Mouse (Mus musculus): ENCODE data around the gene Sh2d6.

Sh2d6 gene

DNA sequence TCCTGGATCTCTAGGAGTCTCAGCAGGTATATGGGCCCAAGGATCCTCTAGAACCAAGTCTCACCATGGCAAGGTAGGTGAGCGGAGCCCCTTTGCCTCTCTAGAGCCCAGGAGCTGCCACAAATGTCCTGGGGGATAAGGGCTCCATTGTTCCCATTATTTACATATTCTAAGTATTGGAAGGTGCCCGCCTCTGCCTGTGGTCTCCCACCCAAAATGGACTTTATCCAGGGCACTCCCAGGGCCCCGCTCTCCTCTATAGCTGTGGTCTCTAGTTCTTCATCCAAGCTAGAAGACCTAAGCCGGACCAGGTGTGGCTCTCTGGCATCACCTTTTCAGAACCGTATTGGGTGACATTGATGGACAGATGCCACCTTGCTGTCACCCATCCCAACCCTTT is at the start of gene Sh2d6:
TSS of gene Sh2d6 (minus strand) at position 101 of the 400 bp plus-strand sequence.
- no peak for DNase-seq (ENCODE audit: inconsistent ontology term)

DNA sequence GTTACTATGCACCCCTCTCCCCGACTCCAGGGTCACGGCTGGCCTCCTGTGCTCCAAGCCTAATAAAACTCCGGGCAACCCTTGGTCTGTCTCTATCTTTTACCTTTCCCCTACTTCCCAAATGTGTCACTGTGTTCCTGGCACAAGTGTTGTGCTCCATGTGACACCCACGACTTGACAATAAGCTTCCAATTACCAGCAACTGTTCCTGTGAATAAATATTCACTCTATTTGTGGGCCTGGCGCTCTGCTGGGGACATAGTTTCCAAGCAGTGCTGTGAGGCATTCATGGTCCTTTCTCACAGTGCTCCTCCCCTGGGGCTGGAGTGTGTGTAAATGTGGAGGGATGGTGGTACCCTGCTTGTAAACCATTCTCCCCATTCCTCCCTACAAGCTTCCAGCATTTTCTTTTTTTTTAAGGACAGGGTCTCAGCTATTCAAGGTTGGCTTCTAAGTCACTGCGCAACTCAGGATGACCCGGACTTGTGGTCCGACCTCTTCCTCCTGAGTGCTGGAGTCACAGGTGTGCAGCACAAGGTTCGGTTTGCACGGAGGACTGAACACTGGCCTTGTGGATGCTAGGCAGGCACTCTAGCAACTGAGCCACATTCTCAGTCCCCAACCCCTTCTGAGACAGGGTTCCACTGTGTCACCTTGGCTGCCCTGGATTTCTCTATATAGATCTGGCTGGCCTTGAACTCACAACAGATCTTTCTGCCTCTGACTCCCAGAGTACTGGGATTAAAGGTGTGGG is 49.3 kb upstream of the Sh2d6 start:
- no peak for DNase-seq (ENCODE audit: inconsistent ontology term)

DNA sequence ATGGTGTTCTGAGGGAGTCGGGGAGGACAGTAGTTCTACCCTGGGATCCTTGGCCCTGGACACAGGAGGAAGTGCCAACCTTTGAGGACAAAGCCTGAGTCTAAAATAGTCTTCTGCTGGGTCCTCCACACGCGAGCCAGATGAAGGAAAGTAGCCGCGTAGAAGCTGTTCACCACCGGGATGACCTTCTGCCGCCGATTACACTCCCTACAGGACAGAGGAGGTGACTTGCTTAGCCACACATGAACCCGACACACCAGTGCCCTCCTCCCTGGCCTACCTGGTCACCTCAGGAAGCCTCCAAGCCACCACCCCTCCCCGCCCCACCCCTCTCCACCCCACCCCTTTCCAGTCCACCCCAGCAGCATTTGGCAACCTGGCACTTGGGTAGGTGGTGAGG is 47.2 kb upstream of the Sh2d6 start:
- no peak for DNase-seq (ENCODE audit: inconsistent ontology term)

DNA sequence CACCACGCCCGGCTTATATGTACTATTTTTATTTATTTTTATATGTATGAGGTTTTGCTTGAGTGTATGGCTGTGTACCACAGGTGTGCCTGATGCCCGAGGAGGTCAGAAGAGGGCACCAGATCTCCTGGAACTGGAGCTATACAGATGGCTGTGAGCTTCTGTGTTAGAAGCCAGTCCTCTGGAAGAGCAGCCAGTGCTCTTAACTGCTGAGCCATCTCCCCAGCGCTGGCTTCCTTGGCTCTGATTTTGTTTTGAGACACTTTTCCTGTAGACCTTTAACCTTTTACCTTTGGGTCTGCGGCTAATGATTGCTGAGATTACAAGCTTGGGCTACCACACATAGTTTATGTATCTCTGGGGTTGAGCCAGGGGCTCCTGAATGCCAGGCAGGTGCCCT is 46.0 kb upstream of the Sh2d6 start:
- DNase-seq (ENCODE audit: inconsistent ontology term) = no peak

DNA sequence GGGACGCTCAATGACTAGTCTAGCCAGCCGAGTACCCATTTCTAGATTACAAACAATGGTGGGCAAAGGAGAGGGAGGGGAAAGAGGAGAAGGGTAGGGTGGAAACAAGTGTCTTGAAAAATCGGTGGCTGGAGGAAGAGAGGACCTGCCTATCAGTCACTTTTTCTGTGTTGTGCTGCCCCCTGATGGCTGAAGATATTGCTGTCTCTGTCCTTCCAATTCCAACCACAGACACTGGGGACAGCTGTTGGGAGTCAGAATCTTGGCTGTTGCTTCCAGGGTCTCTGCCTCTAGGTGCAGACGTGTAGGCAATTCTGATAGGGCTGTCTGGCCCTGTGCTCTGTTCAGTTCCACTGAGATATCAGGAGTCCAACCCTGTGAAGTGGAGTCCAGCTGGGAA is 44.5 kb upstream of the Sh2d6 start:
- DNase-seq (ENCODE audit: inconsistent ontology term) = peak; percentile 70

DNA sequence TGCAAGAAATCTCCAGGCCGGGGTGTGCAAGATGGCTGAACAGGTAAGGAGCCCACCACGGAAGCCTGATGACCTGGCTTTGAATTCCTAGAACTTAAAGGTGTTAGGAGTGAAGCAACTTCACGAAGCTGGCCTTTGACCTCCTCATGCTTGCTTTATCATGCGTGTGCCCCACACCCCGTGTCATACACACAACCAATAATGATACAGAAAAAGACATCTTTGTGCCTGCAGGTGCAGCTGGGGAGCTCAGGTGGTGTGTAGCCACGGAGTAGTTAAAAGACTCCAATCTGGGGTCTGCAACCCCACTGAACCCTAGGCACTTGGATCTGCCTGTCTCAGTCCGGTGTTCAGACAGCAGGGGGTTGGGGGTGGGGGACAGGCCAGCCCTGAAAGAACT is 44.0 kb upstream of the Sh2d6 start:
- DNase-seq (ENCODE audit: inconsistent ontology term) = no peak

DNA sequence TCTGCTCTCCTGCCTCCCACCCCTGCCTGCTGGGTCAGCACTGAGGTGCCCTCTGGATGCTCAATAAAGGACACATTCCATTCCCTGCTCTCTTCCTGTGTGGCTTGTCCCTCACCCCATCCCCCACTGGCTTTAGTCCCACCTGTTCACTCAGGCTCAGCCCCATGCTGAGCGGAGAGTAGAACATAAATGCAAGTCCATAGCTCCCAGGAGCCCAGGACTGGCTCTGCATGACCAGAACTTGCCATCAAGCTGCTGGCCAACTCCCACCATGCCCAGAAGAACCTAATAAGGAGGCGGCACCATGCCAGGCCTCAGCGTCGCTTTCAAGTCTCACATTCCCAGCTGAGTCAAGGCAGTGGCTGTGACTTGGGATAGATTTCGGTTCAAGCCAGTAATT is 41.4 kb upstream of the Sh2d6 start:
- peak; percentile 45 for DNase-seq (ENCODE audit: inconsistent ontology term)

DNA sequence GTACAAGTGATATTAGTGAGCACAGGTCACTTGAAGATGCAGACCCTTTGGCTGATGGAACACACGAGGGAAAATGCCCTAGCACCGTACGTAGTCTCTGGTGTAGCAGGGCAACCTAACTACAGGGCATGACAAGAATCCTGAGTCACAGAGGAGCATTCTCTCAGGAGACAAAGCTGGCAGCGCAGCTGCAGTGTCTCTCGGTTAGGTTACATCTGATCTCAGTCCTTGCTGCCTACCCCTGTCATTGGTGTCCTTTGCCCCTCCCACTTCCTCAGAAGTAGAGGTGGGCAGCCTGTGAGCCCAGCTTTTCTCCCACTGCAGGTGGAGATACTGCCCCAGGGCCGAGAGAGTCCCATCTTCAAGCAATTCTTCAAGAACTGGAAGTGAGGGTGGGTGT is 41.0 kb upstream of the Sh2d6 start:
- DNase-seq (ENCODE audit: inconsistent ontology term) = peak; percentile 59

DNA sequence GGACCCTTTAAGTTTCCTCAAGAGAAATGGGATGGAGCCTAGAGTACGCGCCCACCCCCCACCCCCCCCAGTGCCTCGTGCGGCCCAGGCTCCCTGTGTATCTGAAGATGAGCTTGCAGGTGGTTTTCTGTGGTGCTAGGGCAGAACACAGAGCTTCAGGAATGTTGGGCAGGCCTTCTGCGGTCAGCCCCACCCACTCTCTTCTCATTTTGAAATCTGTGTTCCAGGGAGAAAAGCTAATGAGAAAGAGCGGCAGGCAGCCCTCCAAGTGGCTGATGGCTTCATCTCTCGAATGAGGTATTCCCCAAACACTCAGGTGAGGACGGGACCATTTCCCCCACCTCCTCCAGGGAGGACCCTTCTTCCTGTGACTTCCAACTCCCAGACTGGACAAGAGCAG is 39.3 kb upstream of the Sh2d6 start:
- peak; percentile 18 for DNase-seq (ENCODE audit: inconsistent ontology term)

DNA sequence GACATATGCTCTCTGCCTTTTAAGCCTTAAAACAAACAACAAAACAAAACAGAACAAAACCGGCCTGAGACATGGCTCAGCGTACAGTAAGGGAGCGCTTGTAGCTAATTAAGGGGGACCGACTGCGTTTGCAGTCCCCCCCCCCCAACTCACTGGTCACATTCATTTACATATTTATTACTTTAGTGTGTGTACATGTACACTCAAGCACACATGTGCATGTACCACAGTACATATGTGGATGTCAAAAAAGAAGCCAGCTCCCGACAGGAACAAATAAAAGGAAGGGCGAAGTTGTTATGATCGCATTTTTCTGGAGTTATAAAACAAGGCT is 31.5 kb upstream of the Sh2d6 start:
- no peak for DNase-seq (ENCODE audit: inconsistent ontology term)

DNA sequence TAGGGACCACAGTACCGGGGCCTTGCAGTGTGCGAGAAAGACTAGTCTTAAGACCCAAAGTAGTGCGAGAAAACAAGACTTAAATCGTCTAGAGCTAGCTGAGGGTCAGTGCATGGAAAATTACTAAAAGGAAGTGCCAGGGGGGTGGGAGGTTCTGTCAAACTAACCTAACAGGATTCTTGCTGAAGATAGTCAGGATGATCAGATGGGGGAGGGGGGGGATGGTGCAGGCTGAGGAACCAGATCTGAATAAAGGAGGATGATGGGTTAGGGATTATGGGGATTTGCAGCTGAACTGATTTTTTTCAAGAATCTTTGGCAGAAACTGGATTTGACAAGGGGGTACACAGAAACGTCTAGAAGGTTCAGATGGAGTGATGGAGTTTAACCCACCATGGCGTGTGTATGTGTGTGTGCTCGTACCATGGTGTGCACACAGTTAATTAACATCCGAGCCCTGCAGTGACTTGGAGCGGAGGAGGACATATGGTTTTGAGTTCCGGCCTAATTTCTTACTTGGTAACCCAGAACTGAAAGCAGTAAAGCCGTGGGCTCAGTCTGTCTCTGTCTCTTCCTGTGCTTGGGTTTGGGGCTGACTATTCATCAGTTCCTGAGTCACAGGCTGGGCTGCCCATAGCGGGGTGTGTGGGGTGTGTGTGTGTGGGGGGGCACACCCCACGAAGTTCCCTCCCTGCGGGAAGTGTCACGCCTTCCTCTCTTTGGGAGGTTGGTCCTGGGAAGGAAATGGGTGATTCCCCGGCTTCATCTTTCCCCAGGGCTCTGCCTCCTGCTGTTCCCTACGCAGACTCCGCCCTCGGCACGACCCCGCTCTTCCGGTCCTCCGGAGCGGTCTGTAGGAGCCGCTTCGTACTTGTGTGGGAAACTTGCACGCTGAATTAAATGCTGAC is 30.9 kb upstream of the Sh2d6 start:
- DNase-seq (ENCODE audit: inconsistent ontology term) = peak; percentile 91

DNA sequence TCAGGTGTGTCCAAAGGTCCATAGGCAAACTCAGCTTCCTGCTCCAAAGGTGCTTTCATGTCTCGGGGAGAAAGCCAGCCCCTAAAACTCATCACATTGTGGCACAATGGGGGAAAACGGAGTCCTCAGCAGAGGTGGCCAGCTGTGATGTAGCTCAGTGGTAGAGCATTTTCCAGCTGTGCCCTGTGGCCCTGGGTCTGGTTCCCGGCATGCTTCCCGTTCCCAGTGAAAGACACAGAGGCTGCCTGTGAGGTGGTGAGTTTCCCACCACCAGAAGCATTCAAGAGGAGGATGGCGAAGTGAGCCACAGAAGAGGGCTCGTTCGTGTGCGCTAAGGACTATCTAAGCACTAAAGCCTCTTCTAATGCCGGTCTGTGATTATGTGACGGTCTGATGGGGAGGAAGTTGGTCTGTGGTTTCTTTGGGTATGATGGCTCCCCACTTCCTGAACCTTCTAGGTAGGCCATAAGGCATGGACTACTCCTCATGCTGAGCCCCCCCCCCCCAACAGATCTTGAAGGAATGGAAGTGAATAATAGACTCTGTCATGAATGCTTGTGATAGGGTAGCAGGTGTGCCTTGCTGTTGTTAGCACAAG is 29.1 kb upstream of the Sh2d6 start:
- no peak for DNase-seq (ENCODE audit: inconsistent ontology term)

DNA sequence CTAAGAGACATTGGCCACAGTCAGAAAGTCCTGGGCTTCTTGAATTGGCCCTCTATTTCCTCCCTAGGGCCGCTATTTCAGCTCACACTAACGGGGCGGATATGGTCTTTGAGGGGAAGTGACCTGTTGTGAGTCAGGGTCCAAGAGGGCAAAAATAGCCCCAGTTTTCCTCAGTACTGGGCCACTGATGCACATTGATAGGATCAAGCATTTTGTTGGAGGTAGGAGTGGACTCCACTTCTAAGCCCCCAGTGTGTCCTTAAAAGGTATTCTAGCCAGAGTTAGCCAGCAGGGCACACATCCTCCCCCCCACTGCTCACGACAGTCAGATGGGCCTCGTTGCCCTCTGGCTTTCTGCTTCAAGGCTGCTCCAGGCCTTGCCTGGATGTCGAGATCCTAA is 28.5 kb upstream of the Sh2d6 start:
- DNase-seq (ENCODE audit: inconsistent ontology term) = no peak

DNA sequence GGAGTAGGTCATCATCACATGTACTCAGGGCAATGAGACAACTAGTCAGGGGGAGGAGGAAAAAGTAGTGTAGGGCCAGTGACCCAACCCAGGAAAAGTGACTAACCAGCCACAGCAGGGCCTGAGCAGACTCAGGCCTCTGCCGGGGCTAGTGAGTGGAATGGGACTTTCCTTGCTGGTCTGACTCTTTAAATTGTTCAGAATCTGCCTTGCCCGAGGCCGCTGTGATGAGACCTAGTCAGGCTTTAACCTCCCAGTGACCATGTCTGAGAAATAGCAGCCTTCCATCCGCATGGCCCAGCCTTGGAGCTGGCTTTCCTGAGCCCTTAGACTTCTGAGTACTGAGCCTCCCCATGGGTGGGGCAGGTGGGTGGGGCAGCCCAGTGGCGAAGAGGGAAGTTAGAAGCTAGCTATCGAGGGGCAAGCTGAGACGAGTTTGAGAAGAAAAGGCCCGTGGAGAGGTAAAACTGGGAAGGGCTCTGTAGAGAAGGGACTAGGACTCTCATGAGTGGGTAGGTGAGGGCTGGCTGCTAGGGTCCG is 27.6 kb upstream of the Sh2d6 start:
- DNase-seq (ENCODE audit: inconsistent ontology term) = peak; percentile 37

DNA sequence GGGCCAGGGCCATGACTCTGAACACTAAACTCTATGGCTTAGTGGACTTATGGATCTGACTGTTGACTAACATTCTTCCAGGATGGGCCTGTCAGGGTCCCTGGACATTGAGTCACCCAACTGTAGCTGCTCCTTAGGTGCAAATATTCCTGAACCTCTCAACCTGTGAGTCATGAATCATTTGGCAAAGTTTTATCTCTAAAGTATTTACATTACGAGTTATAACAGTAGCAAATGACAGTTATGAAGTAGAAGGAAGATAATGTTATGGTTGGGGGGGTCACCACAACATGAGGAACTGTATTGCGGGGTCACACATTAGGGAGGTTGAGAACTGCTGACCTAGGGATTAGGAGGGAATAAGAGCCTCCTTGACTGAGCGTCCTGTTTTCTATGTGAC is 26.4 kb upstream of the Sh2d6 start:
- no peak for DNase-seq (ENCODE audit: inconsistent ontology term)

DNA sequence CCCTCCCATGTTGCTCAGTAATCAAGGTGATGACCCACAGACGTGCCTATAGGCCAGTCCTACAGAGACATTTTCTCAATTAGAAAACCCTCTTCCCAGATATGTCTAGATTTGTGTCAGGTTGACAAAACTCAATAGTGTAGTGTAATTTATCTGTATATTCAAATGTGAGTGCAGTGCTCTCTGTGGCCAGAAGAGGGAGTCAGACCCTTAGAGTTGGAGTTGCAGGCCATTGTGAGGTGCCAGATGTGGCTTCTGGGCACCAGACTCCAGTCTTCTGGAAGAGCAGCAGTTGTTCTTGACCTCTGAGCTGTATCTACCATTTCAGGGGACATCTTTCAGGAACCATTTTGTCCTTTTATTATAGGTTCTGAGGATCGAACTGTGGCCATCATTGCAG is 25.6 kb upstream of the Sh2d6 start:
- DNase-seq (ENCODE audit: inconsistent ontology term) = no peak

DNA sequence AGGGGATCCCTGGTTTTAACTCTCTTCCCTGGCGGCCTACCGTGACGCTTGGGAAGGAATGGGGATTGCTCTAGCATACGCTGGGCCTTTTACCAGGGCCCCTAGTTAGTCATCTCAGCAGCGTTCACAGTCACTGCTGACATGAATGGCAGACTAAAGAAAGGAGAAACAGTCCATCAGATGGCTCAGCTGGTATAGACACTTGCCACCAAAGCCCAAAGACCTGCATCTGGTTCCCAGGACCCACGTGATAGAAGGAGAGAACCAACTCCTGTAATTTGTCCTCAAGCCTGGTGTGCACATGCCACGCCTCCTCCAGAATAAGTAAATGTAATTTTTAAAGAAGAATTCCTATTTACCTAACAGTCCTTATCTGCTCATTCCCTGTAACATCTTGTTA is 23.9 kb upstream of the Sh2d6 start:
- no peak for DNase-seq (ENCODE audit: inconsistent ontology term)

DNA sequence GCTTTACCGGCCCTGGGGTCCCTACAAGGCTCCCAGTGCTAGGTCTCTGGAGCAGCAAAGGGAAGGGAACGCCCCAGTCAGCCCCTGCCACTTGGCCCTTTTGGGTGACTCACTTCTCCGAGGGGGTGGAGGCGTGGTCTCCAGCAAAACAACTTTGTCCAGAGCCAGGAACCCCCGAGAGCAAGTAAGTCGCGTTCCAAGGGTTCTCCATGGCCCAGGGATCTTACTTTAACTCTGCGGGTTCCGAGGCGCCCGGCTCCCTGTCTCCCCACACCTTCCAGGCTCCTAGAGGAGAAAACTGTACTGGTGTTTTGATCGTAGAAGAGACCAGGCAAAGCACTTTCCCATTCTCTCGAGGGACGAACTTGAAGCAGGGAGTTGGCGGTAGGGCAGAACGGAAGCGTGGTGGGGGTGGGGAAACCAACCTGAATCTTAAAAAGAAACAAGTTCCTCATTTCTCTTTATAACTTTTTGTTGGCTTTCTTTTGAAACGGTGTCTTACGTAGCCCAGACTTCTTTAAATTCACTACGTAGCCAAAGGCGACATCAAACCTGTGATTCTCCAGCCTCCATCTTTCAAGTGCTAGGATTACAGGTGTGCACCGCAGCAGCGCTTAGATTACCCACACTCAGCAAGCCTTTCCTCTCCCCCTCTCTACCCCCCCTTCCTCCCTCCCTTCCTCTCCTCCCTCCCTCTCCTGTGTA is 22.9 kb upstream of the Sh2d6 start, which contains the start of gene Capg:
TSS of gene Capg (plus strand) at position 109 of the 705 bp plus-strand sequence.
- DNase-seq (ENCODE audit: inconsistent ontology term) = peak; percentile 79

DNA sequence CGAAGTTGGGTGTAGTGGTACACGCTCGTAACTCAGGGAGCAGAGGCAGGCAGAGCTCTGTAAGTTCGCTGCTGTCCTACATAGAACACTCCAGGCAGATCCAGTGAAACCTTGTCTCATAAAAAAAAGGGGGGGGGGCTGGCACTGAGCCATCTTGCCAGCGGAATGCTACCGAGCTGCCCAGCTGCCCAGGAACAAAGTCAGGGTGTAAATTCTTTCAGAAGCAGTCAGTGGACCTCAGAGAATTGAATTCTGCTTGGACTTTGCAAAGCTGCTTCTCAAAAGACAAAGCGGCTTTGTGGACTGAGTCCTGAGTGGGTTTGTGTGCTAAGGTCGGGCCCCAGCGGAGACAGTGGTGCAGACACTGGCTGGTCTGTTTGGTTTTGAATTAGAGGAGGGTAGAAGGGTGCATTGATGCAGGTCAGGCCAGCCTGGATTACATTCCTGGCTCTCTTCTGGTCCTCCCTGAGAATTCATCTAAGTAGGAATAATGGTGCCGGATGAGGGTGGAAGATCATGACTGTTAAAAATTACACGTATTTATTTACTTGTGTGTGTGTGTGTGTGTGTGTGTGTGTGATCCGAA is 21.9 kb upstream of the Sh2d6 start:
- DNase-seq (ENCODE audit: inconsistent ontology term) = peak; percentile 96

DNA sequence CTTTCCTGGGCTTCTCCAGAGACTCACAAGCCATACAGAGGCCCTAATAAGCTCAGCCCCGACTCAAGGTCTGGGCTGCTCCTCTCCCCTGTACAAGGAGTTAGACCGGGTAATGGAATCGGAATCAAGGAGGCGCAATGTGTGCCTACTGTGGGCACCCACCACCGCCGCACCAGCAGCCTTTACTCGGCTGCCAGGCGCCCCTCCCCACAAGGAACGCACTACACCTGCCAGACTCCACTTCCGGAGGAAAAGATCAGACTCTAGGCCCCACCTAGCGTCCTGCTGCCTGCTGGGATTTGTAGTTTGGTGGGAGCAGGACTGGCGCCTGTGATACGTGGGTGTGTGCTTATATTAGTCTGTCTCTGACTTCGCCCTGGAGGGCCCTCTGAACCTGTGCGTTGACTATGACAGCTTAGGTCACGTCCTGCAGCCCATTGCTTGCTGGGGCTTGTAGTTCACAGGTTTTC is 17.1 kb upstream of the Sh2d6 start:
- peak; percentile 78 for DNase-seq (ENCODE audit: inconsistent ontology term)

DNA sequence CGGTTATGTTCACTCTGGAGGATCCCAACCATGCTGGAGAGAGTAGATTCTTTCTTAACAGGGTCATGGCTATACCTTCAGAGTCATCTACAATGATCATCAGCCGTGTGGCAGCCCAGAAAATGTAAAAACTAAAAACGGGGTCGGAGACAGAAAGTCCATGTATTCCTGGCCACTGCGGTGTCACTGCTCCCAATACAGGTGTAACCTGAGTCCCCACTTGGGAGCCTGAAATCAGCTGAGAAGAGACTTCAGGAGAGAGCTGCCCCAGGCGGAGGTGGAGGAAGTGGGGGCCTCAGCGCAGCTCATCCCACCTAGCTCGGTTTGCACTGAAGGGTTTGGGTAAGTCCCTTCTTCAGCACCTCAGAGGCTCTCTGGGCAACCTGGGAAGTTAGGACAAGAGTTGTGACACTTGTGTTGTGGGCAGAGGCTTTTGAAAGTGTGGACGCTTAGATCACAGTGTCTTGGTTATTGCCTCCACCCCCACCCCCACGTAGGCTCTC is 16.5 kb upstream of the Sh2d6 start:
- DNase-seq (ENCODE audit: inconsistent ontology term) = no peak

Measured in Muller cell, postnatal 12 days (primary cell).